Mouse (Mus musculus) heart, adult 2 months (tissue): ENCODE data around the gene 2700097O09Rik.

Experiments used
- CTCF ChIP-seq: fragments of 200-600 bp; IDR thresholded peaks from 2 replicates; pipeline ENCODE4 v1.8.1; 2022; ENCODE audit warnings: antibody characterized with exemption, mild to moderate bottlenecking, moderate library complexity
- EP300 ChIP-seq: fragments of 200-500 bp; IDR thresholded peaks from 2 replicates; pipeline ENCODE4 v1.6.1; 2011; ENCODE audit warnings: low read depth, low read length, control low read depth; ENCODE audit not compliant: insufficient read depth
- POLR2A ChIP-seq: fragments of 200-500 bp; IDR thresholded peaks from 2 replicates; pipeline ENCODE4 v1.6.1; 2011; ENCODE audit warnings: mild to moderate bottlenecking, low read depth, low read length, control low read depth; ENCODE audit not compliant: insufficient read depth

DNA sequence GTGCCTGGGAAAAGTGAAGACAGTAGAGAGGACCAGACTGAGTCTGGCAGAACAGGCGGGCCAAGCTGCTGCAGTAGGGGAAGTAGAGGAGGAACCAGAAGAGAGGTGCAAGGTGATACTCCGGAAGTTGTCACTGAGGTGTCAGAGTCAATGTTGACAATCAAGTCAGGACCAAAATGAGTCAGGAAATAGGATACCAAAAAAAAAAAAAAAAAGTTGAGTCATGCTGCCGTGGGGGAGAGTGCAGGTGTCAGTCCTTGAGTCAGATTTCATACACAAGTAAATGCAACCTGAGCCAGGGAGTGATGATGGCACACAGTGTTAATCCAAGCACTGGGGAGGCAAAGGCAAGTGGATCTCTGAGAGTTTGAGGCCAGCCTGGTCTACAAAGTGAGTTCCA, 52.8 kb downstream of the 2700097O09Rik start:
- no peak for TF ChIP-seq EP300
- TF ChIP-seq CTCF, result no peak
- no peak for TF ChIP-seq POLR2A
